Mouse (Mus musculus) midbrain, embryonic 10.5 days (tissue): ENCODE results near the gene Fam19a3. TPM values are rescaled to one million over a fixed set of nuclear protein-coding genes. Genes with fewer than 3 reads are reported as not detected.

Experiments used
- DNase-seq: peaks from one replicate; pipeline ENCODE4 v3.0.0-alpha.2; 2017; ENCODE audit warnings: low spot score
- H3K27ac ChIP-seq: fragments of 300-500 bp; sonication (generic); replicated peaks from 2 replicates; pipeline ENCODE4 v1.5.1; 2016; ENCODE audit warnings: mild to moderate bottlenecking
- H3K27me3 ChIP-seq: fragments of 300-500 bp; sonication (generic); 2 replicates; pipeline ENCODE4 v1.6.1; 2016; ENCODE audit warnings: low read depth, mild to moderate bottlenecking; ENCODE audit not compliant: poor library complexity, severe bottlenecking
- H3K36me3 ChIP-seq: fragments of 300-500 bp; sonication (generic); 2 replicates; pipeline ENCODE4 v1.6.1; 2016; ENCODE audit warnings: mild to moderate bottlenecking, moderate library complexity
- H3K4me1 ChIP-seq: fragments of 300-500 bp; sonication (generic); 2 replicates; pipeline ENCODE4 v1.6.1; 2016
- H3K4me3 ChIP-seq: fragments of 300-500 bp; sonication (generic); 2 replicates; pipeline ENCODE4 v1.5.1; 2016; ENCODE audit warnings: mild to moderate bottlenecking, moderate library complexity
- H3K9me3 ChIP-seq: fragments of 300-500 bp; sonication (generic); replicated peaks from 2 replicates; pipeline ENCODE4 v1.6.1; 2016; ENCODE audit warnings: mild to moderate bottlenecking
- WGBS: fragments of 180-500 bp; shearing (Covaris S2); methylation state at CpG from one replicate; pipeline ENCODE4 v1.1.7; 2016; 5-methylcytosine and 5-hydroxymethylcytosine counted together
- polyA plus RNA-seq: library from polyadenylated mRNA; unstranded; fragments of >200 nt; fragmentation: Nextera tagmentation; extraction: Ambion mirVana; gene quantifications from 2 replicates; pipeline ENCODE4 v1.2.1, GENCODE M21; 2016

Fam19a3 gene
- polyA plus RNA-seq, 1 experiment from 2014 or later = 0.15 TPM

- Histone ChIP-seq H3K4me3 (no peak overlapping the region), H3K9me3 (no peaks in the 10 kb centered on the region), H3K36me3 (no peaks in the 10 kb centered on the region), H3K27me3 (no peaks in the 10 kb centered on the region), H3K4me1 (no peaks in the 10 kb centered on the region), H3K27ac (no peak overlapping the region)
- no peak for DNase-seq
- 71% methylated on average over 7 of the region's 7 CpGs for WGBS
Measured at GRCm38 (mm10) chr3:104734654-104735053, 47.0 kb downstream of the Fam19a3 start.

GRCm38 (mm10) chr3:104732907-104733306 is 48.7 kb downstream of the Fam19a3 start:
- no peak for DNase-seq
- Histone ChIP-seq H3K27me3 (no peaks in the 10 kb centered on the region), H3K36me3 (no peaks in the 10 kb centered on the region), H3K9me3 (no peaks in the 10 kb centered on the region), H3K4me1 (no peaks in the 10 kb centered on the region), H3K4me3 (no peak overlapping the region), H3K27ac (no peak overlapping the region)
- WGBS = 66% methylated on average over 3 of the region's 3 CpGs

- no peaks in the 10 kb centered on the region; the same call in 1 of the 2 replicates for H3K9me3 ChIP-seq
- H3K27ac ChIP-seq = no peak overlapping the region
- WGBS = 84% methylated on average over 6 of the region's 6 CpGs
- no peaks in the 10 kb centered on the region for H3K4me1 ChIP-seq
- no peak for DNase-seq
- H3K36me3 ChIP-seq = no peaks in the 10 kb centered on the region
- no peak overlapping the region for H3K4me3 ChIP-seq
- H3K27me3 ChIP-seq = no peaks in the 10 kb centered on the region
Measured at GRCm38 (mm10) chr3:104729270-104729839, 52.3 kb downstream of the Fam19a3 start.

Other genes with a start within 250 kb of the Fam19a3 start
- 32.8 and 44.3 TPM in 2 replicates for gene Slc16a1, start 143.2 kb downstream of the Fam19a3 start, polyA plus RNA-seq
- gene Ppm1j, start 784 bp downstream of the Fam19a3 start, polyA plus RNA-seq = 1.1 and 1.2 TPM in 2 replicates
- gene Rhoc, start 6.5 kb upstream of the Fam19a3 start, polyA plus RNA-seq = 87.0 and 89.3 TPM in 2 replicates
- 12.7 and 13.5 TPM in 2 replicates for gene Mov10, start 36.7 kb upstream of the Fam19a3 start, polyA plus RNA-seq
- 35.5 and 36.2 TPM in 2 replicates for gene St7l, start 82.2 kb upstream of the Fam19a3 start, polyA plus RNA-seq
- 222 and 236 TPM in 2 replicates for gene Capza1, start 82.7 kb upstream of the Fam19a3 start, polyA plus RNA-seq
- gene Wnt2b, start 180.1 kb upstream of the Fam19a3 start, polyA plus RNA-seq = 1.3 and 1.4 TPM in 2 replicates